Mouse (Mus musculus) forebrain, embryonic 11.5 days (tissue): Measurements from ENCODE around the gene Gm6465. TPM values are rescaled to one million over a fixed set of nuclear protein-coding genes. Genes with fewer than 3 reads are reported as not detected.
"Not testable (repeated sequence)": the region's sequence is repeated elsewhere in the genome, so short reads cannot be mapped to it uniquely, and the experiment has no call there.

Experiments
- ATAC-seq: fragments of 200-750 bp; cut with Nextera tagmentation; replicated peaks from 2 replicates; pipeline ENCODE4 v1.8.0; 2017; ENCODE audit warnings: moderate TSS enrichment; ENCODE audit not compliant: low FRiP score
- DNase-seq: peaks from one replicate; pipeline ENCODE4 v3.0.0-alpha.2; 2017; ENCODE audit warnings: low spot score
- H3K27ac ChIP-seq: fragments of 300-500 bp; sonication (generic); 2 replicates; pipeline ENCODE4 v1.5.1; 2014; ENCODE audit warnings: low read depth, low read length
- H3K27me3 ChIP-seq: fragments of 300-500 bp; sonication (generic); 2 replicates; pipeline ENCODE4 v1.6.1; 2014; ENCODE audit warnings: mild to moderate bottlenecking, low read length, mixed read lengths; ENCODE audit not compliant: control insufficient read depth, insufficient read depth
- H3K36me3 ChIP-seq: fragments of 300-500 bp; sonication (generic); 2 replicates; pipeline ENCODE4 v1.6.1; 2014; ENCODE audit warnings: mild to moderate bottlenecking, low read length, moderate library complexity, mixed read lengths; ENCODE audit not compliant: control insufficient read depth, insufficient read depth
- H3K4me1 ChIP-seq: fragments of 300-500 bp; sonication (generic); replicated peaks from 2 replicates; pipeline ENCODE4 v1.6.1; 2014; ENCODE audit warnings: low read length, mixed read lengths; ENCODE audit not compliant: control insufficient read depth, insufficient read depth
- H3K4me2 ChIP-seq: fragments of 300-500 bp; sonication (generic); 2 replicates; pipeline ENCODE4 v1.6.1; 2014; ENCODE audit warnings: low read depth, mild to moderate bottlenecking, low read length, moderate library complexity, mixed read lengths; ENCODE audit not compliant: severe bottlenecking
- H3K4me3 ChIP-seq: fragments of 300-500 bp; sonication (generic); 2 replicates; pipeline ENCODE4 v1.5.1; 2014; ENCODE audit warnings: low read depth, low read length
- H3K9ac ChIP-seq: fragments of 300-500 bp; sonication (generic); 2 replicates; pipeline ENCODE4 v1.6.1; 2014; ENCODE audit warnings: low read length
- H3K9me3 ChIP-seq: fragments of 300-500 bp; sonication (generic); 2 replicates; pipeline ENCODE4 v1.6.1; 2016; ENCODE audit warnings: low read length, mixed read lengths; ENCODE audit not compliant: control insufficient read depth
- WGBS: fragments of 180-500 bp; shearing (Covaris S2); extraction: QIAGEN DNeasy Blood & Tissue Kit; methylation state at CpG from one replicate; pipeline ENCODE4 v1.1.7; 2014; 5-methylcytosine and 5-hydroxymethylcytosine counted together
- polyA plus RNA-seq: library from polyadenylated mRNA; unstranded; fragments of >200 nt; fragmentation: Nextera tagmentation; extraction: Ambion mirVana; gene quantifications from 2 replicates; pipeline ENCODE4 v1.2.1, GENCODE M21; 2014

Gene Gm6465
- polyA plus RNA-seq, result not detected in 2 replicates

- not testable (repeated sequence) for H3K4me1 ChIP-seq, H3K36me3 ChIP-seq, H3K9ac ChIP-seq, H3K9me3 ChIP-seq, DNase-seq, H3K27ac ChIP-seq, H3K4me3 ChIP-seq, ATAC-seq, H3K27me3 ChIP-seq, H3K4me2 ChIP-seq
- WGBS, result 46% methylated on average over 2 of the region's 2 CpGs
Measured at GRCm38 (mm10) chr5:11845239-11845638, at the start of gene Gm6465. TSS of gene Gm6465 (plus strand) at chr5:11845539.

- H3K36me3 ChIP-seq, H3K9me3 ChIP-seq, ATAC-seq, H3K4me1 ChIP-seq, DNase-seq, H3K27me3 ChIP-seq, H3K4me3 ChIP-seq, H3K4me2 ChIP-seq, H3K27ac ChIP-seq, H3K9ac ChIP-seq: not testable (repeated sequence)
- 81% methylated on average over 1 of the region's 1 CpGs for WGBS
Measured at GRCm38 (mm10) chr5:11845824-11846223, 485 bp downstream of the Gm6465 start.

GRCm38 (mm10) chr5:11857909-11858308 lies 12.6 kb downstream of the Gm6465 start:
- not testable (repeated sequence) for H3K9ac ChIP-seq, H3K36me3 ChIP-seq, H3K4me3 ChIP-seq, H3K27me3 ChIP-seq, ATAC-seq, DNase-seq, H3K4me1 ChIP-seq, H3K9me3 ChIP-seq, H3K4me2 ChIP-seq, H3K27ac ChIP-seq

Other genes with a start within 250 kb of the Gm6465 start
- gene Gm8922, start 163.6 kb upstream of the Gm6465 start, polyA plus RNA-seq, result not detected in 2 replicates
- not detected in 2 replicates for gene Gm8926, start 75.0 kb upstream of the Gm6465 start, polyA plus RNA-seq
- not detected in 2 replicates for gene 4933402N22Rik, start 72.5 kb downstream of the Gm6465 start, polyA plus RNA-seq